Mouse (Mus musculus): ENCODE results near the gene Acot8.

DNA sequence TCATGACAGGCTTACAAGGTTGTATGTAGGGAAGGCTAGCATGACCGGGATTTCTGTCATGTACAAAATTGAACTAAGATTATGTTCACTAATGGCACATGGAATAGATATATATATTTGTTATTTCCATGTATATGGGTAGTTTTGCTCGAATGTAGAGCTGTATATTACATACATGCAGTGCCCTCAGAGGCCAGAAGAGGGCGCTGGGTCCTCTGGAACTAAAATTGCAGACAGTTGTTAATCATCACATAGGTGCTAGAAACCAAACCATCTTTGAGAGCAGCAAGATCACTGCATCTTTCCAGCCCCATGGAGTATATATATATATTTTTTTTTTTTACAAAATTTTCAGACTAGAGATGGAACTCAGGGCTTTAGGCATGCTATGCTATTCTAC lies 41.1 kb upstream of the Acot8 start:
- TF ChIP-seq GATA1 (IDR thresholded peaks at IDR 0.05; ENCODE audit: borderline replicate concordance, low read length) (no peak), FLI1 (IDR thresholded peaks at IDR 0.05; ENCODE audit: low read length) (no peak)
